ENCODE assay signal across 17 mouse cellular contexts in the genomic region with DNA sequence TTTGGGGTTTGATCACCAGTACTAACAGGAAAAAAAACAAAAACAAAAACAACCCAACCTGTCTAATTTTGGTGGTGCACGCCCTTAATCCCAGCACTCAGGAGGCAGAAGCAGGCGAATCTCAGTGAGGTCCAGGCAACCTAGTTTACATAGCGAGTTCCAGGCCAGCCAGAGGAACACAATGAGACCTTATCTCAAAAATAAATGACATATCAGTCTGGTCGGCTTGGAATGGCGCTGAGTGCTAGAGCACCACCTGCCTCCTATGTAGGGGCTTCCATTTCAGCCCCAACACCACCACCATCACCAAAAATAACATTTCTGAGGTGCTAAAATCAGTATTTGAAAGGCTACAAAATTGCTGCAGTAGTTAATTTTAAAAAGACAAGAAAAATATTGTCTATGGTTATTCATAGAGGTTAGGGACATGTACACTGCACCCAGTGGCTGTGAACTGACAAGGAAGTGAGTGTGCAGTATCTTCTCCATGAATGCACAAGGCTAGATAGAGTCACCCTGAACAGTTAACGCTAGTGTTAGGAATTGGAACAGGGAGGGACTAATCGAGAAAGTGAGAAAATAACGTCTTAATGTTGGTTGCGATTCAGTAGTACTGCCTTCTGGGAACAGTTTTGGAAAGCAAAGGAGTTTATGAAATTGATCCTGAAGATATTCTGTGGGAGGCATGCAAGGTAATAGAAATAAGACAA. TPM values are rescaled to one million over a fixed set of nuclear protein-coding genes. Genes with fewer than 3 reads are reported as not detected.
DNase-seq lines count a peak whose midpoint lies in the region; ATAC-seq lines count a peak whose summit lies in the region.
"Had no signal": no experiment of that assay in that cellular context is flagged by ENCODE, and none has a peak within 500 bp of the region (broad histone marks: within the 10 kb centered on the region; RNA-seq: fewer than 3 reads in every experiment).

No protein-coding gene starts in this region.

- DNase-seq in heart, postnatal 14 days: no peak
- DNase-seq in midbrain, embryonic 14.5 days: no peak
- no peak for DNase-seq in Muller cell, postnatal 12 days (ENCODE audit: inconsistent ontology term)
- DNase-seq: cerebellum, adult 11 months; cerebellum, postnatal 36 days; gastrocnemius, postnatal 14 days; kidney, postnatal 10 days had no signal

- no peak overlapping the region for H3K4me3 ChIP-seq in heart, embryonic 15.5 days
- H3K4me3 ChIP-seq in midbrain, embryonic 13.5 days (replicated peaks): no peak overlapping the region
- no peak overlapping the region for H3K4me3 ChIP-seq in midbrain, embryonic 14.5 days (replicated peaks; ENCODE audit: low read depth, low read length)
- no peak overlapping the region for H3K4me3 ChIP-seq in hindbrain, embryonic 16.5 days (ENCODE audit: low read length)
- no peak overlapping the region for H3K4me3 ChIP-seq in neural tube, embryonic 15.5 days (replicated peaks)
- H3K4me3 ChIP-seq: embryonic facial prominence, embryonic 10.5 days; erythroblast, embryonic 14.5 days; limb, embryonic 15.5 days; midbrain, embryonic 15.5 days; neural tube, embryonic 12.5 days had no signal

- no peaks in the 10 kb centered on the region for H3K9me3 ChIP-seq in heart, embryonic 15.5 days (replicated peaks)
- H3K9me3 ChIP-seq in midbrain, embryonic 13.5 days: no peaks in the 10 kb centered on the region
- no peaks in the 10 kb centered on the region for H3K9me3 ChIP-seq in midbrain, embryonic 14.5 days (ENCODE audit: control insufficient read depth, low read length)
- no peaks in the 10 kb centered on the region for H3K9me3 ChIP-seq in hindbrain, embryonic 16.5 days (ENCODE audit: control insufficient read depth, low read length)
- H3K9me3 ChIP-seq in neural tube, embryonic 15.5 days (replicated peaks): no peaks in the 10 kb centered on the region
- H3K9me3 ChIP-seq: embryonic facial prominence, embryonic 10.5 days; limb, embryonic 15.5 days; midbrain, embryonic 15.5 days; neural tube, embryonic 12.5 days had no signal

- ATAC-seq in heart, embryonic 15.5 days (replicated peaks; ENCODE audit: insufficient number of reproducible peaks, insufficient read depth, low FRiP score, low read depth): no peak
- no peak for ATAC-seq in midbrain, embryonic 13.5 days
- ATAC-seq in midbrain, embryonic 14.5 days (ENCODE audit: low FRiP score, low TSS enrichment): no peak
- ATAC-seq in hindbrain, embryonic 16.5 days: no peak
- ATAC-seq in neural tube, embryonic 15.5 days (ENCODE audit: low FRiP score): no peak
- ATAC-seq: intestine, embryonic 16.5 days; midbrain, embryonic 15.5 days had no signal

- H3K9ac ChIP-seq in heart, embryonic 15.5 days: no peak overlapping the region
- H3K9ac ChIP-seq in midbrain, embryonic 13.5 days (replicated peaks): no peak overlapping the region; the same call in 1 of the 2 replicates
- no peak overlapping the region for H3K9ac ChIP-seq in midbrain, embryonic 14.5 days (replicated peaks; ENCODE audit: low read length)
- H3K9ac ChIP-seq in hindbrain, embryonic 16.5 days (ENCODE audit: low read depth, low read length): no peak overlapping the region
- no peak overlapping the region for H3K9ac ChIP-seq in neural tube, embryonic 15.5 days (replicated peaks)
- H3K9ac ChIP-seq: limb, embryonic 15.5 days; midbrain, embryonic 15.5 days; neural tube, embryonic 12.5 days had no signal

- no peaks in the 10 kb centered on the region for H3K27me3 ChIP-seq in heart, embryonic 15.5 days
- H3K27me3 ChIP-seq in midbrain, embryonic 13.5 days: no peaks in the 10 kb centered on the region
- no peaks in the 10 kb centered on the region for H3K27me3 ChIP-seq in midbrain, embryonic 14.5 days (ENCODE audit: control insufficient read depth, insufficient read depth, low read length)
- H3K27me3 ChIP-seq in hindbrain, embryonic 16.5 days (replicated peaks; ENCODE audit: control insufficient read depth, insufficient read depth, low read length): no peaks in the 10 kb centered on the region
- no peaks in the 10 kb centered on the region for H3K27me3 ChIP-seq in neural tube, embryonic 15.5 days (replicated peaks)
- H3K27me3 ChIP-seq: limb, embryonic 15.5 days; midbrain, embryonic 15.5 days; neural tube, embryonic 12.5 days had no signal

- H3K36me3 ChIP-seq in heart, embryonic 15.5 days: no peaks in the 10 kb centered on the region
- no peaks in the 10 kb centered on the region for H3K36me3 ChIP-seq in midbrain, embryonic 13.5 days
- no peaks in the 10 kb centered on the region for H3K36me3 ChIP-seq in midbrain, embryonic 14.5 days (ENCODE audit: control insufficient read depth, insufficient read depth, low read length)
- H3K36me3 ChIP-seq in hindbrain, embryonic 16.5 days (ENCODE audit: control insufficient read depth, insufficient read depth, low read length): no peaks in the 10 kb centered on the region
- H3K36me3 ChIP-seq in neural tube, embryonic 15.5 days: no peaks in the 10 kb centered on the region
- H3K36me3 ChIP-seq: limb, embryonic 15.5 days; midbrain, embryonic 15.5 days; neural tube, embryonic 12.5 days had no signal

- WGBS in heart, embryonic 15.5 days: 56% methylated on average over 9 of the region's 9 CpGs
- WGBS in midbrain, embryonic 13.5 days: 90% methylated on average over 9 of the region's 9 CpGs
- 87% methylated on average over 9 of the region's 9 CpGs for whole genome bisulfite sequencing in midbrain, embryonic 14.5 days
- 80% methylated on average over 9 of the region's 9 CpGs for WGBS in hindbrain, embryonic 16.5 days
- WGBS in neural tube, embryonic 15.5 days: 82% methylated on average over 9 of the region's 9 CpGs

- peak overlapping the region; percentile 5; the same call in 1 of the 2 replicates for H3K4me2 ChIP-seq in heart, embryonic 15.5 days
- H3K4me2 ChIP-seq in midbrain, embryonic 13.5 days (replicated peaks): peak overlapping the region; percentile 2; the same call in 1 of the 2 replicates
- H3K4me2 ChIP-seq in midbrain, embryonic 14.5 days (ENCODE audit: low read length): no peak overlapping the region
- 0 out of 2 replicates have a peak overlapping the region, but pooled peaks have one; percentile 8 for H3K4me2 ChIP-seq in hindbrain, embryonic 16.5 days (ENCODE audit: low read length)
- H3K4me2 ChIP-seq in neural tube, embryonic 15.5 days: peak overlapping the region; percentile 78
- H3K4me2 ChIP-seq: limb, embryonic 15.5 days had no signal

- peaks cover 35% of the 10 kb centered on the region for H3K4me1 ChIP-seq in heart, embryonic 15.5 days (replicated peaks)
- H3K4me1 ChIP-seq in midbrain, embryonic 13.5 days (replicated peaks): peaks cover 50% of the 10 kb centered on the region
- H3K4me1 ChIP-seq in midbrain, embryonic 14.5 days (ENCODE audit: control insufficient read depth, insufficient read depth, low read length): peaks cover 35% of the 10 kb centered on the region
- H3K4me1 ChIP-seq in hindbrain, embryonic 16.5 days (ENCODE audit: control insufficient read depth, insufficient read depth, low read depth, low read length): peaks cover 23% of the 10 kb centered on the region
- peaks cover 54% of the 10 kb centered on the region for H3K4me1 ChIP-seq in neural tube, embryonic 15.5 days

- intact Hi-C loops in heart, postnatal 14 days (cut with DNase I): loop anchor here (5.0 kb wide), 1 partner anchor 41 kb away; no protein-coding TSS in a partner anchor

- H3K27ac ChIP-seq in heart, embryonic 15.5 days: 0 out of 2 replicates have a peak overlapping the region, but pooled peaks have one; percentile 1
- H3K27ac ChIP-seq in midbrain, embryonic 13.5 days: no peak overlapping the region
- H3K27ac ChIP-seq in midbrain, embryonic 14.5 days (replicated peaks; ENCODE audit: low read depth, low read length): no peak overlapping the region
- H3K27ac ChIP-seq in hindbrain, embryonic 16.5 days (ENCODE audit: low read depth, low read length): no peak overlapping the region
- no peak overlapping the region for H3K27ac ChIP-seq in neural tube, embryonic 15.5 days (replicated peaks)
- H3K27ac ChIP-seq: embryonic facial prominence, embryonic 10.5 days; limb, embryonic 15.5 days; midbrain, embryonic 15.5 days; neural tube, embryonic 12.5 days had no signal

RNA-seq across cellular contexts. Expression of gene Hmg20a, which starts 2.6 kb away (rescaled TPM):
- polyA plus RNA-seq in heart, embryonic 15.5 days (2015; fragmentation: Nextera tagmentation; extraction: Ambion mirVana): 48.9 and 56.4 TPM in 2 replicates
- 10 to 100 TPM; 27.5 to 28.8 TPM for total RNA-seq in heart, postnatal 14 days (2021)
- 88.1 and 92.2 TPM in 2 replicates for polyA plus RNA-seq in midbrain, embryonic 13.5 days (2015; fragmentation: Nextera tagmentation; extraction: Ambion mirVana)
- polyA plus RNA-seq in midbrain, embryonic 14.5 days (2014; fragmentation: Nextera tagmentation; extraction: Ambion mirVana): 68.4 and 94.3 TPM in 2 replicates
- 70.0 and 76.4 TPM in 2 replicates for polyA plus RNA-seq in hindbrain, embryonic 16.5 days (2015; fragmentation: Nextera tagmentation; extraction: Ambion mirVana)
- 69.4 and 72.6 TPM in 2 replicates for polyA plus RNA-seq in neural tube, embryonic 15.5 days (2015; fragmentation: Nextera tagmentation; extraction: Ambion mirVana)

RNA-seq across cellular contexts. Expression of gene Peak1, which starts 3.2 kb away (rescaled TPM):
- 14.3 and 16.2 TPM in 2 replicates for polyA plus RNA-seq in heart, embryonic 15.5 days (2015; fragmentation: Nextera tagmentation; extraction: Ambion mirVana)
- 10 to 100 TPM; 41.7 to 44.5 TPM for total RNA-seq in heart, postnatal 14 days (2021)
- 2.5 and 3.4 TPM in 2 replicates for polyA plus RNA-seq in midbrain, embryonic 13.5 days (2015; fragmentation: Nextera tagmentation; extraction: Ambion mirVana)
- polyA plus RNA-seq in midbrain, embryonic 14.5 days (2014; fragmentation: Nextera tagmentation; extraction: Ambion mirVana): 4.2 and 4.7 TPM in 2 replicates
- polyA plus RNA-seq in hindbrain, embryonic 16.5 days (2015; fragmentation: Nextera tagmentation; extraction: Ambion mirVana): 5.2 and 5.9 TPM in 2 replicates
- 6.5 and 8.1 TPM in 2 replicates for polyA plus RNA-seq in neural tube, embryonic 15.5 days (2015; fragmentation: Nextera tagmentation; extraction: Ambion mirVana)
